Mouse (Mus musculus) cerebellum, adult 11 months (tissue): ENCODE data around the gene Extl1.
"Not testable (repeated sequence)": the region's sequence is repeated elsewhere in the genome, so short reads cannot be mapped to it uniquely, and the experiment has no call there.

Source experiments
- DNase-seq: peaks from one replicate; pipeline ENCODE4 v3.0.0; 2022

Gene Extl1

GRCm38 (mm10) chr4:134350641-134351040 lies 33.0 kb downstream of the Extl1 start:
- no peak for DNase-seq

- DNase-seq, result no peak
These were observed 33.8 kb downstream of the Extl1 start for GRCm38 (mm10) chr4:134349829-134350228.

GRCm38 (mm10) chr4:134348545-134348944 lies 35.1 kb downstream of the Extl1 start:
- no peak for DNase-seq

GRCm38 (mm10) chr4:134348078-134348477 lies 35.6 kb downstream of the Extl1 start:
- DNase-seq, result no peak

GRCm38 (mm10) chr4:134345802-134346201 lies 37.8 kb downstream of the Extl1 start:
- no peak for DNase-seq

GRCm38 (mm10) chr4:134344620-134345019 lies 39.0 kb downstream of the Extl1 start:
- no peak for DNase-seq

- no peak for DNase-seq
These were observed 40.3 kb downstream of the Extl1 start, which contains the start of gene Slc30a2 for GRCm38 (mm10) chr4:134343071-134344031. TSS of gene Slc30a2 (plus strand) at chr4:134343181.

GRCm38 (mm10) chr4:134342213-134342779 lies 41.4 kb downstream of the Extl1 start:
- DNase-seq, result no peak

GRCm38 (mm10) chr4:134341231-134341630 lies 42.4 kb downstream of the Extl1 start:
- not testable (repeated sequence) for DNase-seq

GRCm38 (mm10) chr4:134330281-134330680 lies 53.4 kb downstream of the Extl1 start:
- no peak for DNase-seq

- no peak for DNase-seq
These were observed 54.8 kb downstream of the Extl1 start for GRCm38 (mm10) chr4:134328832-134329231.

GRCm38 (mm10) chr4:134328151-134328550 lies 55.5 kb downstream of the Extl1 start:
- DNase-seq, result no peak

GRCm38 (mm10) chr4:134326859-134327530 lies 56.7 kb downstream of the Extl1 start:
- DNase-seq, result no peak

GRCm38 (mm10) chr4:134324655-134325054 lies 59.0 kb downstream of the Extl1 start:
- no peak for DNase-seq

- DNase-seq, result no peak
These were observed 62.1 kb downstream of the Extl1 start for GRCm38 (mm10) chr4:134321524-134321923.

GRCm38 (mm10) chr4:134319674-134320073 lies 64.0 kb downstream of the Extl1 start:
- no peak for DNase-seq

GRCm38 (mm10) chr4:134319074-134319473 lies 64.6 kb downstream of the Extl1 start:
- DNase-seq, result no peak

GRCm38 (mm10) chr4:134316390-134316789 lies 67.3 kb downstream of the Extl1 start:
- DNase-seq, result no peak

GRCm38 (mm10) chr4:134315470-134315869 lies 68.2 kb downstream of the Extl1 start:
- no peak for DNase-seq

- DNase-seq, result no peak
These were observed 68.8 kb downstream of the Extl1 start, which contains the start of gene Trim63 for GRCm38 (mm10) chr4:134314876-134315275. TSS of gene Trim63 (plus strand) at chr4:134315120.

- DNase-seq, result no peak
These were observed 69.5 kb downstream of the Extl1 start for GRCm38 (mm10) chr4:134314081-134314655.

GRCm38 (mm10) chr4:134312901-134313300 lies 70.7 kb downstream of the Extl1 start:
- DNase-seq, result no peak

GRCm38 (mm10) chr4:134312341-134312740 lies 71.3 kb downstream of the Extl1 start:
- DNase-seq, result no peak
